In genomic region chr6:140467851-140468250, GRCm38 (mm10) we compare ENCODE assay signal across 24 mouse cellular contexts. TPM values are rescaled to one million over a fixed set of nuclear protein-coding genes. Genes with fewer than 3 reads are reported as not detected.
DNase-seq lines count a peak whose midpoint lies in the region; ATAC-seq and TF ChIP-seq lines count a peak whose summit lies in the region.
"Had no signal": no experiment of that assay in that cellular context is flagged by ENCODE, and none has a peak within 500 bp of the region (broad histone marks: within the 10 kb centered on the region; RNA-seq: fewer than 3 reads in every experiment).

No protein-coding gene starts in this region.

- no peaks in the 10 kb centered on the region for H3K9me3 ChIP-seq in kidney, embryonic 15.5 days (replicated peaks)
- H3K9me3 ChIP-seq: embryonic facial prominence, embryonic 12.5 days; embryonic facial prominence, embryonic 15.5 days; hindbrain, embryonic 10.5 days; hindbrain, embryonic 13.5 days had no signal

- no peak for TF ChIP-seq CTCF in gastrocnemius, adult 2 months (IDR thresholded peaks at IDR 0.05)

- no peak overlapping the region for H3K4me3 ChIP-seq in gastrocnemius, adult 2 months
- H3K4me3 ChIP-seq in kidney, embryonic 15.5 days (replicated peaks): no peak overlapping the region
- H3K4me3 ChIP-seq: embryonic facial prominence, embryonic 12.5 days; embryonic facial prominence, embryonic 15.5 days; hindbrain, embryonic 10.5 days; hindbrain, embryonic 13.5 days had no signal

- no peak overlapping the region for H3K27ac ChIP-seq in gastrocnemius, adult 2 months
- H3K27ac ChIP-seq in kidney, embryonic 15.5 days: peak overlapping the region; percentile 45; the same call in 1 of the 2 replicates
- H3K27ac ChIP-seq: embryonic facial prominence, embryonic 12.5 days; embryonic facial prominence, embryonic 15.5 days; hindbrain, embryonic 10.5 days; hindbrain, embryonic 13.5 days; hindbrain, postnatal 0 days had no signal

- no peak overlapping the region for H3K4me2 ChIP-seq in kidney, embryonic 15.5 days
- H3K4me2 ChIP-seq: embryonic facial prominence, embryonic 12.5 days; embryonic facial prominence, embryonic 15.5 days; heart, embryonic 11.5 days; hindbrain, embryonic 13.5 days had no signal

- H3K36me3 ChIP-seq in kidney, embryonic 15.5 days: no peaks in the 10 kb centered on the region
- H3K36me3 ChIP-seq: embryonic facial prominence, embryonic 12.5 days; embryonic facial prominence, embryonic 15.5 days; hindbrain, embryonic 13.5 days had no signal

- intact Hi-C loops in gastrocnemius, adult 2 months (cut with DNase I): no loop called here

- no peak overlapping the region for H3K9ac ChIP-seq in kidney, embryonic 15.5 days
- H3K9ac ChIP-seq: embryonic facial prominence, embryonic 12.5 days; embryonic facial prominence, embryonic 15.5 days; forebrain, postnatal 0 days; hindbrain, embryonic 13.5 days had no signal

- ATAC-seq in kidney, embryonic 15.5 days (replicated peaks; ENCODE audit: low FRiP score): no peak
- ATAC-seq: activated CD4-positive, CD25-positive, alpha-beta regulatory T cell, adult 4 months; forebrain, embryonic 14.5 days; forebrain, postnatal 0 days; hindbrain, postnatal 0 days; inflammation-experienced regulatory T-cells, adult 6 months; intestine, embryonic 16.5 days had no signal

- H3K4me1 ChIP-seq in kidney, embryonic 15.5 days: peaks cover 17% of the 10 kb centered on the region
- H3K4me1 ChIP-seq: embryonic facial prominence, embryonic 12.5 days; hindbrain, embryonic 10.5 days had no signal

- DNase-seq in adrenal gland, adult (ENCODE audit: inconsistent age in 2 of 2, low spot score in 1 of 2): peak; percentile 29 to 76
- DNase-seq in adrenal gland, postnatal 10 days: no peak
- DNase-seq in gastrocnemius, adult 2 months: peak; percentile 35
- no peak for DNase-seq in gastrocnemius, postnatal 25 days
- DNase-seq in kidney, postnatal 25 days: no peak
- DNase-seq in adrenal gland, postnatal 14 days: peak; percentile 39
- no peak for DNase-seq in lung, postnatal 14 days
- DNase-seq: cerebellum, adult 18-20 months; cerebellum, adult 9-10 months; cerebellum, postnatal 14 days; forebrain, postnatal 0 days; gastrocnemius, postnatal 36 days; heart, postnatal 36 days had no signal

- H3K27me3 ChIP-seq in kidney, embryonic 15.5 days: no peaks in the 10 kb centered on the region
- H3K27me3 ChIP-seq: embryonic facial prominence, embryonic 12.5 days; embryonic facial prominence, embryonic 15.5 days; hindbrain, embryonic 13.5 days had no signal

- 88% methylated on average over 12 of the region's 12 CpGs for WGBS in kidney, embryonic 15.5 days

RNA-seq across cellular contexts. Expression of gene Plekha5, which starts 44.0 kb away (rescaled TPM):
- total RNA-seq in adrenal gland, postnatal 10 days (2021): 10 to 100 TPM; 29.6 to 37.9 TPM
- 10 to 100 TPM in 1 of 2 experiments, 1 to 10 TPM in 1; 10.0 to 12.9 TPM for total RNA-seq in gastrocnemius, adult 2 months (2021)
- 1 to 10 TPM; 9.1 to 9.8 TPM for total RNA-seq in gastrocnemius, postnatal 25 days (2021)
- 48.4 and 50.1 TPM in 2 replicates for polyA plus RNA-seq in kidney, embryonic 15.5 days (2015; fragmentation: Nextera tagmentation; extraction: Ambion mirVana)
- 30.1 and 32.7 TPM in 2 replicates for total RNA-seq in adrenal gland, postnatal 14 days (2021)

Comparison
In these comparisons a context has a peak if more than half of its experiments do, and no peak if none do; other contexts are left out.
1. DNase-seq: peak in adrenal gland, adult (2 of 2), gastrocnemius, adult 2 months (single experiment) and adrenal gland, postnatal 14 days (single experiment); none in adrenal gland, postnatal 10 days (single experiment), gastrocnemius, postnatal 25 days (single experiment), kidney, postnatal 25 days (0 of 2) and lung, postnatal 14 days (single experiment).